Mouse (Mus musculus) left cerebral cortex, adult 11 months (tissue): ENCODE measurements around the gene Pak6.

Experiments used
- DNase-seq: peaks from one replicate; pipeline ENCODE4 v3.0.0; 2022; ENCODE audit warnings: low spot score

Pak6 gene

DNA sequence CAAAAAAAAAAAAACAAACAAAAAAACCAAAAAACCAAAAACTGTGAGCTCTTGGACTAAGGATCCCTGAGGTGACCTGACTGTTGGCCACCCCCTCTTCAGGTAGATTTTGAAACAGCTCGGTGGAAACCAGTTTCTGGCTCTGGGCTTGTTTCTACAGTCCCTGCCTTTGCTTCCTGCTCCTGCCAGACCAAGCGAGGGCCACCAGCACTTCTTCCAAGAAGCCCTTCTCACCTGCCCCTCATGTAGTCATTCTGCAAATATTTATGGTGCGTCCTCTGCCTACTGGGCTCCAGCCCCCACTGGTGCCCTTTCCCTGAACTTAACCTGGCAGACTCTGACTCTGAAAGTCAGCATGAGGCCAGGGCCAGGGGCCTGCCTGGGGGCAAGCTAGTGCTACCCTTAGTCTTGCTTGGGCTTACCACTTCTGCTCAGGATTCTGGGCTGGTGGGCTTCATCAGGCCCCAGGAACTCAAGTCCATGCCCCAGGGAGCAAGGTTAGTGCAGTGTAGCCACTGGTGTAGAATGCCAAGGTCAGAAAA, 1.9 kb downstream of the Pak6 start:
- DNase-seq, result no peak

DNA sequence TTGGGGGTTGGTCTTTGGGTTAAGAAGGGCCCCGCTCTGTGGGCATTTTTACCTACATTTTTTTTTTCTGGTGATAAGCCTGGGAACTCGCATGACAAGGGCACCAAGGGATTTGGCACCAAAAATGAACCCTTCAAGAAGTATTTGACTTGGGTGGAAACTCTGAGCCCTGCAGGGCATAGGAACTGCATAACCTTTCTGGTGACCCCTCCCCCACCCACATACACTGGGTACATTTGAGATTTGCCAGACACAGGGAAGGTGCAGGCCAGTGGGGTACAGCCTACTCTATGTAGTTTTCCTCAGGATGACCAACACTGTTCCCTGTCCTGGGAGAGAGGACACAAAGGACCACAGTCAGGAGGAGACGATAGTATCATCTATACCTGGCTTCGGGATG, 2.5 kb downstream of the Pak6 start:
- no peak for DNase-seq

DNA sequence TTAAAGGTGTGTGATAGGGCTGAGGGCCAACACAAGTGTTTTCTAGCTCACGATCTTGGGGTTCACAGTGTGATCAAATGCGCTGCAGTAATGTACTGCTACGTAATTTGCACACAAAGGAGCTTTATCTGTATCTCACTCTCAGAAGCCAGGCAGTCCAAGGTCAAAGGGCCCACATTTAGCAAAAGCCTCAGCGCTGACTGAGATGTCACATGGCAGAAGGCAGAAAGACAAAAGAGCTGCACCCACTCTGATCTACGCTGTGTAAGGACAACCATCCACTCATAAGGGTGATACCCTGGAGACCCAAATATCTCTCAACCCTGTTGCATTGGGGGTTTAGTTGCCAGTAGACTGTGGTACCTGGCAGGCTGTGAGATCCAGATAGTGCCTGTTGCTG, 4.1 kb downstream of the Pak6 start:
- no peak for DNase-seq

DNA sequence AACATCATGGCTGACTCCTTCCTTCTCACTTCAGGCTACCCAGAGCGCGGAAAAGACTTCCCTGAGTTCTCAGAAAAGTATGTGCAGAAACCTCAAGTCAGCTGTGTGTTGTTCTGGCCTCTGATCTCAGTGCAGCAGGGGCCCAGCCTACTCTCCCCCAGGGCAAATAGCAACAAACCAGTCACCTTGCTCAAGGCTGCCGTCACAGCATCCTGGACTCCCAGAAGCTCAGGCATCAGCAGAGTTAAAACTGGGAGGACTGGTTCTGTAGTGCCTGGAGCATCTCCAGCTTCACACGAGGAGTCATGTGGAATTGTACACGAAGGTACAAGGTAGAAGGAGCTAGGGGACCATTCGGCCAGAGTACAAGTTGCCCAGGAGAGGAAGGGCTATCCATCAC, 6.1 kb downstream of the Pak6 start:
- no peak for DNase-seq

DNA sequence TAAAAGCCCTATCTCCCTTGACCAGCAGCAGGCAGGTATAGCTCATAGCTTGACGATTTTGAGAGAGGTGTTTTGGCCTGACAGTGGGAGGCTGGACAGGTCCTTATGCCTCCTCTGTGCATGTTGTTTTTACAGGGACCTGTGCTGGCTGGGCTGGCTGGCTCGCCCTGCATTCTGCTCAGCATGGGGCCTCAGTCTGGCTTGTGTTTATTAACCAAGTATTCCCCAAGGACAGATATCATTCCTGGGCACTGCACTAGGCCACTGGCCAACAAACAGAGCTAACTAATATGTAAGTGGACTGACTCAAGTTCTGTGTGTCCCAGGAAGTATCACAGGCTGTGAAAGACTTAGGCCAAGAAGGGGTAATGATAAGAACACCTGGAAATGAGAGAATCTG, 6.7 kb downstream of the Pak6 start:
- DNase-seq, result no peak

DNA sequence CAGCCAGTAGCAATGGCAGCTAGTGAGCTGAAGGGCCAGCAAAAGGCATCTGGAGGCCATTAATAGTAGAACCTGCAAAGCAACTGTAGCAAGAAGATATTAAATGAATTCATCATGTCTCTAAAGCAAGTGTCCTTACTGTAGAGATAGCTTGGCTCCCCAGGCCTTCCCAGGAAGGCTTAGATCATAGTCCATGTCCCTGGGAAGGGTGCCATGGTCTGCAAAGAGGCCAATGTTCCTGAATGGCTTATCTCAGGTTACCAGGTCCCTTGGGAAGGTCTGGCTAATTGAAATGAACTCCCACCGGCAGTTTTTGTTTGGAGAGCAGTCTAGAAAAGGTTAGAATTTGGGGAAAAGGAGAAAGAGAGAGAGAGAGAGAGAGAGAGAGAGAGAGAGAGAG, 8.6 kb downstream of the Pak6 start:
- no peak for DNase-seq

DNA sequence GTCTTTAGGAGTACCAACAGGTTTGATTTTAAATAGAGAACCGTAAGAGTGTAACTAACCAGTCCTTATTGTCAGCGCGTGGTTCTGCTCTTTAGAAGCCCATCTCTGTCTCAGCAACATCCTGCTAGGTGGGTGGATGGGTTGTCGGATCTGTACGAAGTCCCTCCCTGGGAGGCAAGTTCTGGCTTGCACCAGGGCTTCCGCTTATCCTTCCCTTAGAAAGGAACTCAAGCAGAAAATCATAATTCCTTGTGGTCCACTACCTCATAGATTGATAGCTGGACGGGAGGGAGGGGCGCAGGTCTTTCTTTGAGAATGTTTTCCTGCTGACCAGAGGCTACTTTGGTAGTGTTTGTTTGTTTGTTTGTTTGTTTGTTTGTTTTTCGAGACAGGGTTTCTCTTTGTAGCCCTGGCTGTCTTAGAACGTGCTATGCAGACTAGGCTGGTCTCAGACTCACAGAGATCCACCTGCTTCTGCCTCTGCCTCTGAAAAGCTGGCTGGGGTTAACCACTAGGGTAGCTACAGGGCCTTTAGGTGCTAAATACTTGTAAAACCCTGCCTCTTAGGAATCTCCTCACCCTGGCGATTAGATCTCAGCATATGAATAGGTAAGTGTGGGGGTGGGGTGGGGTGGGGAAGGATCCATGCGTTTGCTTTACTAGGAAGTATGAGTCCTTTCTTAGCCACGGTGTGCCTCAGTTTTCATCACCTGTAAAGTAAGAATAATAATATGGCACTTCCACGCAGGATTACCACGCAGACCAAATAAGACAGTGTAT, 10.8 kb downstream of the Pak6 start:
- DNase-seq, result no peak

DNA sequence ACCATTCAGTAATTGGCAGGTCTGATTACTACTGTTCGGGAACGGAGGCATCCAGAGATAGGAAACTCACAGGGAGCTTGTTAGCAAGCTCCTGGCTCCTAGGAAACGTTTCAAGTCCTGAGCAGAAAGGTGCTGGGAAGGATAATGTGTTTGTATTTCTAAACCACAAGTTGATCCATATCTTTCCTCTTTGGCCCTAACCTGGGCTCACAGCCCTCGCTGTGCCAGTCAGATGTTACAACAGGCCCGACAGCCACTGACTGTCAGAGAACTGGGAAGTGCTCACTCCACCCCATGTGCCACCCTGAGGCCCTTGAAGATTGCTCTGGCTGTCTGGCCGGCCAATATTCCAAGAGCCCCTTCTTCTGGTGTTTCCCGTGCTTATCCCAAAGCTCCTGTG, 11.4 kb downstream of the Pak6 start:
- DNase-seq, result no peak

DNA sequence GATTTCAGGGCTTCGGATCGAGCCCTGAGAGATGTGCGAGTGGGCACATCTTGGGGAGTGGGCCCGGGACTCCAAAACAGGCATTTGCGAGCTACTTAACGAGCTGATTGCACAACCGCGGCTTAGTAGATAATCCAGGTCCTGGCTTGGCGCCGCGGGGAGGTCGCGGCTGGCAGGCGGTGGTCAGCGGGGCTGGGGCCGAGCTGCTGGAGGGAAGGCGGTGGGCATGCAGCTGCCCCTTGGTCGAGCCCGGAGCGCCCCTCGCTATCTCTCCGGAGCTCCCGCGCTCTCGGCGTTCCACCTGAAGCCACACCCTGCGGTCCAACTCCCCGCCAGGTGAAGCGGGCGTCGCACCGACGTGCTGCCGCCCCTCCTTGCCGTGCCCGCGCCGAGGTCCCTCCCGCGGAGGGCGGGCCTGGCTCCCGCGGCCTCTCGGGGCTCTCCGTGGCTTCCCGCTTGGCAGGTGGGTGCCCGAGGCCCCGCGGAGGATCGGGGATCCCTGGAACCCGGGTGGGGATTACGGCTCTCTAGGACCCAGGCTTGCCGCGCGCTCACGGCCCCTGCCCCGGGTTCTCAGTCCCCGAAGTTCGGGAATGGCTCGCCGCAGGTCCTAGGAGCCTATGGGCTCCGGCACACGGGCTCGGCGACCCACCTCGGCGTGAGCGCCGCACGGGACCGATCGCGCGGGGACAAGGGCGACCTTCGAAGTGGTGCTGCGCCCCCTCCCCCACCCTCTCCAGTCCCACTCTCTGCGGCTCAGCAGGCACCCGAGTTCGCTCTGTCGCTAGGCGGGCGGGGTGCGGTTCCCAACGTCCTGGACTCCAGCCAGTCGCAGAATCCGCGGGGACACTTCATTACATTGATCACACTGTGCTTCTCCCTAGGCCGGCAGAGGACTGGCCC, 14.0 kb downstream of the Pak6 start:
- no peak for DNase-seq

DNA sequence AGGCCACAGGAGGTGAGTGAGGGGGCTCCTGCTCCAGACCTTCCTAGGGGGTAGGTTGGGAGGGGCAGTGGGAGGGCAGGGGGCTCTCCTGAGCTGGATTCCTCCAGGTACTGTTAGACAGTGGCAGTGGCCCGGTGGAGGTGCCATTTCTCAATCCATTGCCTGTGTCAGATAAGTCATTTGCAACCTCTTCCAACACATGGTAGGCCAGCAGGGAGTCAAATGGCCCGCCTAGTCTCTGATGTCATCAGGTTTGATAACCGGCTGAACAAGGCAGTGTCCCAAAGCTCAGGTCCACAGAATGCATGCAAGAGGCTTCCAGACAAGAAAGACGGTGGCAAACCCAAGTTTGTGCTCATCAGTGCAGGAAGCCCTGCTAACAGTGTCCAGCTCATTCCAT, 14.7 kb downstream of the Pak6 start:
- DNase-seq, result no peak

DNA sequence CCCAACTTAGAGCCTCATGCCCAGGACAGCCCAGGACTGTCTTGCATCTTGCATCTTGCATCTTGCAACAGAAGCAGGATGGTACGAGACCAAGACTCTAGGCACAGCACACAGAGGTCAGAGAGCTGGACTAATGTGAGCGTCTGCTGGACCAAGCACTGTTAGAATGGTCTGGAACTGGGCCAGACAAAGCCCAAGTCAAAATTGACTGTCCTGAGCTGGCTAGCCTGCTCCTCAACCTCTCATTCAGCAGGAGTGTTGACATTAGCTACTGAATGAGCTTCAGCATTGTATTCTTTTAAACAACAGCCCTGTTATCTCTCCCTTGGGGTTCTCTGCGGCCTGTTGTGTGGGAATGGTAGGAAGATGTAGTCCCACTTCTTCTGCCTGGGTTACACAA, 16.5 kb downstream of the Pak6 start:
- no peak for DNase-seq

DNA sequence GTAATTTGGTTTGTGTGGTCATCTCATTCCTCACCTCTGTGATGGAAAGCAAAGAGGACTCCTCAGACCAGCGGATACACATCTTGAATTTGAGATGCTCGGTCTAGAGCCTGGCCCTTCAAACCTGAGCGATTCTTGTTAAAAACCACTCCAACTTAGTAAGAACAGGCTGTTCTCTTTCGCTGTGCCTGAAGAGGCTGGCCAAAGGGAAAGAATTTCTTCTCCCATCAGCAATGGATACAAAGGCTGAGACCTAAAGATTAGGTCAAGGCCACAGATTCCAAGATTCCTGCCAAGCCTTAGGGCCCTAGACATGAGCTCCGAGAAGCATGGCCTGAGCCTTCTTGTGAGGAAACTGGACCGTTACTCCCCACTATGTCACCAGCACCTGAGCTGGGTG, 17.8 kb downstream of the Pak6 start:
- no peak for DNase-seq

DNA sequence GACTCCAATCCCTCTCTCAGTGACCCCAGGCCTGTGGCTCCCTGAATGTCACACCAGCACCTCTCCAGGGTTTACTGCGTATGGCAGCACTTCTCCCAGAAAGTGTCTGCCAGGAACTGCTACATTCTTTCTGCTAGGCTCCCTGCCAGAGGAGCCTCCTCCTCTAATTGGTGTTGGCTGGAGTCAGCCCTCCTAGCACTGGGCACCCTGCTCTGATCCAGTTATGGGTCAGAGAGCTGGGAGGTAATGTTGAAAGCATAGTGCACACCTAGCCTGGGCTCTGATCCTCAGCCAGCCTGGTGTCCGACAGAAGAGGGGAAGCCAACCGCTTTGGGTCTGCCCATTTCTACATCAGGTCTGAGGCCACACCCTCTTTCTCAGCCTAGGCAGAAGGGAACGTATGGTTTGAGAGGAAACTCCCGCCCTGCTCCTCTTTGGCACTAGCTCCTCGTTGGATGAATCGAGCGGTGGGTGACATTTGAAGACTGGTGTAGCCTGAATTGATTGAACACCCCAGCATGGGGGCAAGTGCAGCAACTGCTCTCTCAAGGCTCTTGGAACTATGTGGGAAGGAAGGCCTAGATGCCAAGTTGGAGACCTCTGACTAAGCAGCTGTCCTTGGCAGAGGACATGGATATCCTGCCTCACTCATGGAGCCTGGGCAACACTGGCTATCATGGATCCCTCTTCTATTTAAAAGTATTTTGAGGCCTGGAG, 19.6 kb downstream of the Pak6 start:
- no peak for DNase-seq

DNA sequence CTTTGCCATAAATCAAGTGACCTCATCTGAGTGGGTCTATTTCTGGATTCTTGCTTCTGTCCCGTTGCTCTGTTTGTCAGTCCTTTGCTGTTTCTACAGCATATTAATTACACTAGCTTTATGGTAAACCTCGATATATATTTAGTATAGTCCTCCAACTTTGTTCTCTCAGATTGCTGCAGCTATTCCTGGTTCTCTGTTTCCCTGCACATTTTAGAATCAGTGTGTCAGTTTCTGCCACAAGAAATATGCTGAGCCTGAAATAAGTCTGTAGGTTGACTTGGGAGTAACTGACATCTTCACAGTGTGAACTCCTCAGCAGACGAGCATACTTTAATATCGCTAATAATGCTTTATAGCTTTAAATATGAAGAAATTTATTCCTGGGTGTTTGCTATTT, 22.0 kb downstream of the Pak6 start:
- DNase-seq, result no peak

DNA sequence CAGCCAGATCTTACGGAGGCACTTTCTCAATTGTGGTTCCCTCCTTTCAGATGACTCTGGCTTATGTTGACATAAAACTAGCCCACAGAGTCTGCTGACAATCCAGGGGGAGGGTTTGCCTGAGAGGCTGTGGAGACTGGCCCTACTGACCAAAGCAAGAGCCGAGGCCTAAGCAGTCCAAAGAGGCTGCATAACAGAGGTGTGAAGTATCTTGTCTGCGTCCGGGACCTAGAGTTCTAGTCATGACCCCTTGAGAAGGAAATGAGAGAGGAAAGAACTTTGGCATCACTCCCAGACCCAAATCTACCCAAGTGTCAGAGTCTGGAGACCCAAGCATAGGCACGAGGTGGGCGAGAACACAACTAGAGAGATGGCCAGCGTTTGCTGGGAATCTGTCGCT, 23.6 kb downstream of the Pak6 start:
- no peak for DNase-seq

DNA sequence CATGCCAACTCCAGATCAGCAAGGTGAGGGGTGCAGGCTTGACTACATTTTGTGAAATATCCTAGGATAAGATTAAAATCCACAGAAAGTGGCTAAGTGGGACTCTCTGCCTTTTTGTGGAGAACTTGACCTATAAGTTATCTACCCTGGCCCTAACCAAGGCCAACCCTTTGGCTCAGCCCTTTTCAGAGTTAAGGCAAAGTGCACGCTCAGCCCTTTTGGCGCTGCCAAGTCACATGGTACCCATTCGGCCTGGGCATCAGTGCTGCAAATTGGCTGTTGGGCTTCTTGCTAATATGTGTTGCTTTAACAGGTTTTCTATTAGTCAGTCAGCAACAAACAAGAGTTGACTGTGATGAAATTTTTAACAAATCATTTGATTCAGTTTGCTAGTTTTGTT, 24.7 kb downstream of the Pak6 start:
- DNase-seq, result no peak

DNA sequence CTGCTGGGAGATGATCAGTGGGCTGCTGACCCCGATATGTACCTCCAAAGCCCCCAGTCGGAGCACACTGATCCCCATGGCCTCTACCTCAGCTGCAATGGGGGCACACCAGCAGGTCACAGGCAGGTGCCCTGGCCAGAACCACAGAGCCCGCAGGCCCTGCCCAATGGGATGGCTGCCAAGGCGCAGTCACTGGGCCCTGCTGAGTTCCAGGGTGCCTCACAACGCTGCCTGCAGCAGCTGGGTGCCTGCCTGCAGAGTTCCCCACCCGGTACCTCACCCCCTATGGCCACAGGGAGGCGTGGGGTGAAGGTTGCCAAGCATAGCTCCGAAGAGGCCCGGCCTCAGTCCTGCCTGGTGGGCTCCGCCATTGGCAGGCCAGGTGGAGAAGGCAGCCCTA, 26.8 kb downstream of the Pak6 start:
- DNase-seq, result no peak

DNA sequence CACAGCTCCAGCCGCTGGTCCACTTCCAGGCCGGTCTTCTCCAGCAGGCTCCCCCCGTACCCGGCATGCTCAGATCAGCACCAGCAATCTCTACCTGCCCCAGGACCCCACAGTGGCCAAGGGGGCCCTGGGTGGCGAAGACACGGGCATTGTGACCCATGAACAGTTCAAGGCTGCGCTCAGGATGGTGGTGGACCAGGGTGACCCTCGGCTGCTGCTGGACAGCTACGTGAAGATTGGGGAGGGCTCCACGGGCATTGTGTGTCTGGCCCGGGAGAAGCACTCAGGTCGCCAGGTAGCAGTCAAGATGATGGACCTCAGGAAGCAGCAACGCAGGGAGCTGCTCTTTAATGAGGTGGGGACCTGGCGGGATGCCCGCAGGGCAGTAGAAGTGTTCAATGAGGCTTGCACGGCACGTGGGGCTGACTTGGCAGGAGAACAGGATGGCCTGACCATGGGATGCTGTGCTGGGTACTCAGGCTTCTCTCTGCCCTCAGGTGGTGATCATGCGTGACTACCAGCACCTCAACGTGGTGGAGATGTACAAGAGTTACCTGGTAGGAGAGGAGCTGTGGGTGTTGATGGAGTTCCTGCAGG, 30.4 kb downstream of the Pak6 start:
- no peak for DNase-seq

DNA sequence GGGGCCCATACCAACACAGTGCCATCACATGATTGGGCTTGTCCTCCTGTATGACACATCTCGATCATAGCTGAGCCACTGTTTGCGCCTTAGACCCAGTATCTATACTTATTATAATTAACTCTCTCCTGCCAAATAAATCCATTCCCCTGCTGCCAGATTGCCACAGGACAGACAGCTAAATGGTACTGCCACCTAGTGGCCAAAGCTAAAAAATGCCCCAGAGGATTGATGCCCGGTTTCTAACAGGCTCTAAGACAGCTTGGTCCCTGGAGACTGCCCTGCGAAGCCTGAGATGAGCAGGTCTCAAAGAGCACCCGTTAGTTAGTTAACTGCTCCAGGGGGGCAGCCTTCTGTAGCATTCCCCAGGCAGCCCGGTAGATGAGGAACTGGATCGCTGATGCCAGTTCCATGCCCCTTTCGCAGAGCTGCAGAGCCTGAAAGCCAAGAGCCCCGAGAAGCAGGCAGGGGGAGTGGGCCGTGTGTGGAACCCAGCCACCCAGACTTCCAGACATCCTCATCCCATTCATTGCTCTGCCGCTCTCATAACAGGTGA, 32.7 kb downstream of the Pak6 start:
- DNase-seq, result no peak

DNA sequence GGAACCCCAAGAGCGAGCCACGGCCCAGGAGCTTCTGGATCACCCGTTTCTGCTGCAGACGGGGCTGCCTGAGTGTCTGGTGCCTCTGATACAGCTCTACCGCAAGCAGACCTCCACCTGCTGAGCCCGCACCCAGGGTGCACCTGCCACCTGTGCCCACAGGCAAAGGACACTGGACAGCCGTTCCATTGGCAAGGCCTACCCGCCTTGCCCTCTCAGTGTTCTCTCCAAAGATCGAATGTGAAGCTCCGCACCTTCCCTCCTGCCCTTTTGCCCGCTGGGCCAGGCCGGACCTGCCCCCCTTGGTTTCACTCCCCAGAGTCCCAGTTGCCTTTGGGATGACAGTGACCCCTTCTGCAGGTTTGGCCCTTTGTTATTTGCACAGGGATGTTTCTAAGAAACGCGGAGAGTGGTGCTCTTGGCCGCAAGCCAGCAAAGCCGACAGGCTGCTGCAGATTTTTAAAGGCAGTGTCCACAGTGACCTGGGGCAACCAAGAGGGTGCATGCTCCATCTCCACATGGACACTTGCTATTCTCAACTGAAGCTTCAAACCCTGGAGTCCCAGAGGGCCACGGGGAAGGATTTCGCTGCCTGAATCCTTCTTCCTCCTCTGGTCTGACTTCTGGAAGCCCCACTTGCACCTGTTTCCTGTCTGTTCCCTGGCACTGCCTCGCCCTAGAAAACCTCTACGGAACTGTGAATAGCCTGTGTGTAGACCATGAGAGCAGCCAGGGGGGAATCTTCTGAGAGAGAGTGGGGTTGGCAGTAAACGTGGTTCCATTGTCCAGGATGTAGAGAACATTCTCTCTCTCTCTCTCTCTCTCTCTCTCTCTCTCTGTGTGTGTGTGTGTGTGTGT, 33.6 kb downstream of the Pak6 start:
- no peak for DNase-seq

DNA sequence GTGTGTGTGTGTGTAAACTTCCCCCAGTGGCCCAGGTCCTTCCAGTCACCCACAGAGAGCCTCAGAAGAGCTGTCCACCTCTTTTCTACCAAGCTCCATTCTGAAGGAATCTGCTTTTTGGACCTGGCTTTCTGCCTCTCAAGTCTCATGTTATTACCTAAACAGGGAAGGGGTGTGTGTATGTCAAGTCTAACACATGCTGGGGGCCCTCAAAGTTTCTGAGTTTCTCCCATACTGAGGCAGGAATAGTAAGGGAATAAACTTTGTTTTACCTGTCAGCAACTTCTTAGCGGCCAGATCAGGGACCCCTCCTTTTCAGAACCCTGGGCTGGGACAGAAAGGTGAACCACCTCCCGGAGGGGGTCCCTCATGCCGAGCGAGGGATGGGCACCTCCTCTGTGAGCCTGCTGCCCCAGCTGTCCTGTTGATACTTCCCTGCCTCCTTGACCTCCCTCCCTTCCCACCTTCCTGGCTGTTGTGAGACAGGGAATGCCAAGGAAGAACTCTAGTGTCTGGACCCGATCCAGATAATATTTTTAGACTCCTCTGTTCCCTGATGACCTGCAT, 34.3 kb downstream of the Pak6 start:
- no peak for DNase-seq
